Mouse (Mus musculus) retina, postnatal 1 day (tissue): ENCODE measurements around the gene Olfr605.
"Not testable (repeated sequence)": the region's sequence is repeated elsewhere in the genome, so short reads cannot be mapped to it uniquely, and the experiment has no call there.

Experiments used
- DNase-seq: peaks from one replicate; pipeline ENCODE4 v3.0.0-alpha.2; 2012

The Olfr605 gene

GRCm38 (mm10) chr7:103445339-103445738 lies at the start of gene Olfr605:
Gene Olfr605, minus strand, starts transcription at chr7:103445439.
- no peak for DNase-seq

- DNase-seq = not testable (repeated sequence)
Measured at GRCm38 (mm10) chr7:103477106-103477505, 31.9 kb upstream of the Olfr605 start.

GRCm38 (mm10) chr7:103469577-103469976 lies 24.3 kb upstream of the Olfr605 start, which contains the start of gene Olfr608:
Gene Olfr608, plus strand, starts transcription at chr7:103469877.
- no peak for DNase-seq

GRCm38 (mm10) chr7:103460590-103460989 lies 15.4 kb upstream of the Olfr605 start:
- no peak for DNase-seq

GRCm38 (mm10) chr7:103448746-103449145 lies 3.5 kb upstream of the Olfr605 start, which contains the start of gene Olfr606:
Gene Olfr606, plus strand, starts transcription at chr7:103449046.
- DNase-seq = no peak

GRCm38 (mm10) chr7:103414772-103415171 lies 30.5 kb downstream of the Olfr605 start, which contains the start of gene Usp17lc:
Gene Usp17lc, plus strand, starts transcription at chr7:103415072.
- not testable (repeated sequence) for DNase-seq

- not testable (repeated sequence) for DNase-seq
Measured at GRCm38 (mm10) chr7:103406521-103407055, 38.7 kb downstream of the Olfr605 start.

GRCm38 (mm10) chr7:103398981-103399380 lies 46.3 kb downstream of the Olfr605 start:
- DNase-seq = no peak

GRCm38 (mm10) chr7:103397758-103398157 lies 47.5 kb downstream of the Olfr605 start:
- no peak for DNase-seq
